Mouse (Mus musculus): ENCODE results near the gene Slc11a2. TPM values are rescaled to one million over a fixed set of nuclear protein-coding genes. Genes with fewer than 3 reads are reported as not detected.

Slc11a2 gene
- 15.1 and 16.3 TPM in 2 replicates for polyA plus RNA-seq (2021; fragmentation: Nextera tagmentation)
- long read RNA-seq, experiment 1, full-length matches to known transcripts, result 50 of 111 reads
- long read RNA-seq, experiment 1, partial matches to known transcripts, result 18 of 111 reads
- long read RNA-seq, experiment 1, other reads (novel, unspliced or antisense), result 43 of 111 reads
- long read RNA-seq, experiment 2, full-length matches to known transcripts, result 11 of 25 reads
- long read RNA-seq, experiment 2, partial matches to known transcripts, result 4 of 25 reads
- long read RNA-seq, experiment 2, other reads (novel, unspliced or antisense), result 10 of 25 reads

GRCm38 (mm10) chr15:100424396-100425122 is at the start of gene Slc11a2:
Slc11a2 (minus strand) TSS chr15:100425072.

GRCm38 (mm10) chr15:100468295-100469188 is 43.7 kb upstream of the Slc11a2 start, which contains the start of gene Letmd1:
Letmd1 (plus strand) TSS chr15:100469023.

GRCm38 (mm10) chr15:100421758-100422197 is 3.1 kb downstream of the Slc11a2 start, which contains the start of gene Gm5475:
Gm5475 (plus strand) TSS chr15:100422147.

GRCm38 (mm10) chr15:100364242-100364641 is 60.6 kb downstream of the Slc11a2 start, which contains the start of gene Higd1c:
Higd1c (plus strand) TSS chr15:100364542.

GRCm38 (mm10) chr15:100352711-100353250 is 72.1 kb downstream of the Slc11a2 start, which contains the start of the genes Methig1 and Mettl7a2:
Methig1 (plus strand) TSS chr15:100353149.
Mettl7a2 (plus strand) TSS chr15:100353200.

Other genes with a start within 250 kb of the Slc11a2 start
- gene Atf1, start 197.3 kb downstream of the Slc11a2 start, polyA plus RNA-seq (2021; fragmentation: Nextera tagmentation), result 5.4 and 6.0 TPM in 2 replicates
- gene Tmprss12, start 144.2 kb downstream of the Slc11a2 start, polyA plus RNA-seq (2021; fragmentation: Nextera tagmentation), result not detected in 2 replicates
- gene Mettl7a1, start 120.9 kb downstream of the Slc11a2 start, polyA plus RNA-seq (2021; fragmentation: Nextera tagmentation), result 10.1 and 16.3 TPM in 2 replicates
- gene Mettl7a3, start 90.1 kb downstream of the Slc11a2 start, polyA plus RNA-seq (2021; fragmentation: Nextera tagmentation), result 0.06 TPM in 1 of 2 replicates, not detected in the other
- not detected in 2 replicates for gene Methig1, start 71.9 kb downstream of the Slc11a2 start, polyA plus RNA-seq (2021; fragmentation: Nextera tagmentation)
- not detected in 2 replicates for gene Mettl7a2, start 71.9 kb downstream of the Slc11a2 start, polyA plus RNA-seq (2021; fragmentation: Nextera tagmentation)
- gene Higd1c, start 60.5 kb downstream of the Slc11a2 start, polyA plus RNA-seq (2021; fragmentation: Nextera tagmentation), result not detected in 2 replicates
- gene Gm5475, start 2.9 kb downstream of the Slc11a2 start, polyA plus RNA-seq (2021; fragmentation: Nextera tagmentation), result 0.06 TPM in 1 of 2 replicates, not detected in the other
- 64.6 and 76.5 TPM in 2 replicates for gene Letmd1, start 44.0 kb upstream of the Slc11a2 start, polyA plus RNA-seq (2021; fragmentation: Nextera tagmentation)
- gene Csrnp2, start 70.4 kb upstream of the Slc11a2 start, polyA plus RNA-seq (2021; fragmentation: Nextera tagmentation), result 5.3 and 8.0 TPM in 2 replicates
- 13.1 and 18.6 TPM in 2 replicates for gene Tfcp2, start 126.9 kb upstream of the Slc11a2 start, polyA plus RNA-seq (2021; fragmentation: Nextera tagmentation)
- 9.9 and 61.5 TPM in 2 replicates for gene Pou6f1, start 174.9 kb upstream of the Slc11a2 start, polyA plus RNA-seq (2021; fragmentation: Nextera tagmentation)
- gene Dazap2, start 190.3 kb upstream of the Slc11a2 start, polyA plus RNA-seq (2021; fragmentation: Nextera tagmentation), result 191 and 208 TPM in 2 replicates
- gene Smagp, start 211.9 kb upstream of the Slc11a2 start, polyA plus RNA-seq (2021; fragmentation: Nextera tagmentation), result 2.8 and 4.8 TPM in 2 replicates
- gene Bin2, start 244.5 kb upstream of the Slc11a2 start, polyA plus RNA-seq (2021; fragmentation: Nextera tagmentation), result 3.0 and 4.0 TPM in 2 replicates